Mouse (Mus musculus): ENCODE measurements around the gene Kirrel3.

DNA sequence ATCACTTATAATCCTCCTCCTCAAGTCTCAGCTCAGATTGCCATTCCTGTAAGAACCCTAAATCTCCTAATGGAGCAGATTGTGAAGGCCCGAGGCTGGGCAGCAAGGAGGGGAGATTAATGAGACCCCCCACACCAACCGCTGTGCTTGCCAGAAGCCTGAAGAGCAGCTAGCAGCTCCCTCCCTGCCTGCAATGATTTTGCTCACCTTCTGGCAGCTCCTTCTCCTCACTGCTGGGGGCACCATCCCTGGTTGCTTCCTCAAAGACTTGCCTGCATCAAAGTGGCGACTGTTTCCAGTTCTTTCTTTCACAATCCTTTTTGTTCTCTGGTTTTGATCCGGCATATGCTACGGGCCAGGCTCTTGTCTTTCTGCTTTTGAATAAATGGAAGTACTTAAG lies 253.7 kb downstream of the Kirrel3 start:
- TF ChIP-seq GATA1 (IDR thresholded peaks at IDR 0.05; ENCODE audit: low read length) (no peak), TAL1 (IDR thresholded peaks at IDR 0.05; ENCODE audit: low read length) (no peak)
